Mouse (Mus musculus): Measurements from ENCODE around the gene 4921524J17Rik.

The 4921524J17Rik gene

GRCm38 (mm10) chr8:85380123-85380823 lies 52.4 kb downstream of the 4921524J17Rik start:
- no peak for DNase-seq

- DNase-seq, result no peak
These were observed 53.4 kb downstream of the 4921524J17Rik start for GRCm38 (mm10) chr8:85379142-85379781.

GRCm38 (mm10) chr8:85376516-85376915 lies 56.1 kb downstream of the 4921524J17Rik start:
- DNase-seq, result no peak

GRCm38 (mm10) chr8:85374286-85374685 lies 58.3 kb downstream of the 4921524J17Rik start:
- DNase-seq, result no peak

- no peak for DNase-seq
These were observed 59.1 kb downstream of the 4921524J17Rik start for GRCm38 (mm10) chr8:85373435-85374039.

- no peak for DNase-seq
These were observed 60.2 kb downstream of the 4921524J17Rik start for GRCm38 (mm10) chr8:85372465-85372839.

GRCm38 (mm10) chr8:85371736-85372464 lies 60.7 kb downstream of the 4921524J17Rik start:
- DNase-seq, result no peak

- no peak for DNase-seq
These were observed 67.5 kb downstream of the 4921524J17Rik start for GRCm38 (mm10) chr8:85365176-85365575.

GRCm38 (mm10) chr8:85364628-85365027 lies 68.0 kb downstream of the 4921524J17Rik start:
- no peak for DNase-seq

GRCm38 (mm10) chr8:85363406-85363805 lies 69.2 kb downstream of the 4921524J17Rik start:
- DNase-seq, result no peak

- no peak for DNase-seq
These were observed 70.4 kb downstream of the 4921524J17Rik start for GRCm38 (mm10) chr8:85362211-85362610.

Data from spleen, adult 18-20 months (tissue).